Comparison of ENCODE assay signal across 24 mouse cellular contexts in the genomic region with DNA sequence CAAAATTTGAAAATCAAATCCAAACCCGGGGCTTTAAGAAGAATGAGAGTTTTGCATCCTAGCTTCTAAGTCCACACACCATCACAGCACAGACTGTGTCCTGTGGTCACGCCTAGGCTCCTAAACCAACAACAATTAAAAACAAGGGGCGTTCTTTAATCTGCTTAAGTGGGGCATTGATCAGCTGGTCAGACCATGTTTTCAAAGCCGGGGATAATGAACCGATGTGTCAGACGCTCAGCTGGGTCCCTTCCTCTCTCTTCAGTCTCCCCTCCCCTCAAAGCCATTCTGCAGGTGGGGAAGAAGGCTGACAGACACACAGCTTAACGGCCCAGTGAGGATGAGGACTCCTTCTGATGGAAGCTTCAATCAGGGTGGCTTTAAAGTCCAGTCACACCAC. TPM values are rescaled to one million over a fixed set of nuclear protein-coding genes. Genes with fewer than 3 reads are reported as not detected.
DNase-seq lines count a peak whose midpoint lies in the region; ATAC-seq lines count a peak whose summit lies in the region.
"Had no signal": no experiment of that assay in that cellular context is flagged by ENCODE, and none has a peak within 500 bp of the region (broad histone marks: within the 10 kb centered on the region; RNA-seq: fewer than 3 reads in every experiment).

No protein-coding gene starts in this region.

- peaks cover 11% of the 10 kb centered on the region for H3K4me1 ChIP-seq in hindbrain, embryonic 12.5 days
- H3K4me1 ChIP-seq in hindbrain, embryonic 14.5 days (replicated peaks; ENCODE audit: control insufficient read depth, insufficient read depth, low read length) = peaks cover 7% of the 10 kb centered on the region
- peaks cover 44% of the 10 kb centered on the region for H3K4me1 ChIP-seq in midbrain, embryonic 10.5 days
- peaks cover 8% of the 10 kb centered on the region for H3K4me1 ChIP-seq in midbrain, embryonic 15.5 days
- H3K4me1 ChIP-seq in limb, embryonic 13.5 days = peaks cover 41% of the 10 kb centered on the region

- H3K36me3 ChIP-seq in hindbrain, embryonic 12.5 days = no peaks in the 10 kb centered on the region
- no peaks in the 10 kb centered on the region for H3K36me3 ChIP-seq in hindbrain, embryonic 14.5 days (replicated peaks; ENCODE audit: control insufficient read depth, insufficient read depth)
- no peaks in the 10 kb centered on the region for H3K36me3 ChIP-seq in midbrain, embryonic 10.5 days
- H3K36me3 ChIP-seq in midbrain, embryonic 15.5 days (replicated peaks) = no peaks in the 10 kb centered on the region
- H3K36me3 ChIP-seq in limb, embryonic 13.5 days = no peaks in the 10 kb centered on the region
- H3K36me3 ChIP-seq: embryonic facial prominence, embryonic 13.5 days; forebrain, embryonic 12.5 days; heart, embryonic 15.5 days; hindbrain, embryonic 10.5 days had no signal

- 11% methylated on average over 7 of the region's 7 CpGs for WGBS in hindbrain, embryonic 12.5 days
- whole genome bisulfite sequencing in hindbrain, embryonic 14.5 days = 9% methylated on average over 7 of the region's 7 CpGs
- WGBS in midbrain, embryonic 10.5 days = 7% methylated on average over 7 of the region's 7 CpGs
- WGBS in midbrain, embryonic 15.5 days = 7% methylated on average over 7 of the region's 7 CpGs
- 17% methylated on average over 7 of the region's 7 CpGs for WGBS in limb, embryonic 13.5 days

- ATAC-seq in hindbrain, embryonic 12.5 days (ENCODE audit: low FRiP score) = peak; percentile 33; the same call in 1 of the 2 replicates
- ATAC-seq in hindbrain, embryonic 14.5 days (ENCODE audit: low FRiP score) = no peak
- no peak for ATAC-seq in midbrain, embryonic 15.5 days (replicated peaks)
- ATAC-seq in limb, embryonic 13.5 days (ENCODE audit: low FRiP score, low read depth) = no peak
- ATAC-seq: activated CD4-positive, CD25-positive, alpha-beta regulatory T cell, adult 4 months; forebrain, embryonic 16.5 days; Patski had no signal

- peaks cover 60% of the 10 kb centered on the region for H3K27me3 ChIP-seq in hindbrain, embryonic 12.5 days
- H3K27me3 ChIP-seq in hindbrain, embryonic 14.5 days (ENCODE audit: control insufficient read depth, insufficient read depth, low read length) = peaks cover 54% of the 10 kb centered on the region
- H3K27me3 ChIP-seq in midbrain, embryonic 10.5 days (ENCODE audit: low read depth, poor library complexity, severe bottlenecking) = peaks cover 99% of the 10 kb centered on the region
- H3K27me3 ChIP-seq in midbrain, embryonic 15.5 days (replicated peaks) = peaks cover 58% of the 10 kb centered on the region
- H3K27me3 ChIP-seq in limb, embryonic 13.5 days = peaks cover 73% of the 10 kb centered on the region

- H3K9ac ChIP-seq in hindbrain, embryonic 12.5 days = no peak overlapping the region
- H3K9ac ChIP-seq in hindbrain, embryonic 14.5 days = no peak overlapping the region
- H3K9ac ChIP-seq in midbrain, embryonic 15.5 days = no peak overlapping the region
- H3K9ac ChIP-seq in limb, embryonic 13.5 days = no peak overlapping the region
- H3K9ac ChIP-seq: forebrain, embryonic 12.5 days; heart, embryonic 15.5 days had no signal

- H3K4me3 ChIP-seq in hindbrain, embryonic 12.5 days = no peak overlapping the region
- H3K4me3 ChIP-seq in hindbrain, embryonic 14.5 days (replicated peaks; ENCODE audit: low read length) = no peak overlapping the region
- H3K4me3 ChIP-seq in midbrain, embryonic 10.5 days = no peak overlapping the region
- no peak overlapping the region for H3K4me3 ChIP-seq in midbrain, embryonic 15.5 days
- no peak overlapping the region for H3K4me3 ChIP-seq in limb, embryonic 13.5 days
- H3K4me3 ChIP-seq: embryonic facial prominence, embryonic 13.5 days; forebrain, embryonic 12.5 days; heart, embryonic 15.5 days; hindbrain, embryonic 10.5 days had no signal

- no peak for DNase-seq in hindbrain, embryonic 14.5 days (ENCODE audit: low spot score)
- peak; percentile 33 for DNase-seq in midbrain, embryonic 10.5 days (ENCODE audit: low spot score)
- DNase-seq in retina, embryonic 14.5 days (ENCODE audit: low spot score) = peak; percentile 48
- DNase-seq in heart, postnatal 14 days = no peak
- DNase-seq: adrenal gland, postnatal 14 days; cerebellum, adult 18-20 months; cerebellum, adult 9-11 months; cerebellum, postnatal 36 days; gastrocnemius, postnatal 10 days; heart, adult 18-20 months had no signal

- no peaks in the 10 kb centered on the region for H3K9me3 ChIP-seq in hindbrain, embryonic 12.5 days (replicated peaks)
- H3K9me3 ChIP-seq in hindbrain, embryonic 14.5 days (ENCODE audit: control insufficient read depth, low read length) = no peaks in the 10 kb centered on the region
- H3K9me3 ChIP-seq in midbrain, embryonic 10.5 days (replicated peaks) = no peaks in the 10 kb centered on the region
- H3K9me3 ChIP-seq in midbrain, embryonic 15.5 days = no peaks in the 10 kb centered on the region
- H3K9me3 ChIP-seq in limb, embryonic 13.5 days = no peaks in the 10 kb centered on the region
- H3K9me3 ChIP-seq: embryonic facial prominence, embryonic 13.5 days; forebrain, embryonic 12.5 days; heart, embryonic 15.5 days; hindbrain, embryonic 10.5 days had no signal

- intact Hi-C loops in heart, postnatal 14 days (cut with DNase I) = no loop called here

- H3K4me2 ChIP-seq in hindbrain, embryonic 12.5 days (replicated peaks) = no peak overlapping the region
- no peak overlapping the region for H3K4me2 ChIP-seq in hindbrain, embryonic 14.5 days (replicated peaks)
- H3K4me2 ChIP-seq in midbrain, embryonic 15.5 days = no peak overlapping the region
- H3K4me2 ChIP-seq in limb, embryonic 13.5 days (replicated peaks) = peak overlapping the region; percentile 19; the same call in 1 of the 2 replicates
- H3K4me2 ChIP-seq: forebrain, embryonic 12.5 days; heart, embryonic 11.5 days; heart, embryonic 15.5 days had no signal

- no peak overlapping the region for H3K27ac ChIP-seq in hindbrain, embryonic 12.5 days
- H3K27ac ChIP-seq in hindbrain, embryonic 14.5 days = no peak overlapping the region
- no peak overlapping the region for H3K27ac ChIP-seq in midbrain, embryonic 10.5 days (replicated peaks)
- no peak overlapping the region for H3K27ac ChIP-seq in midbrain, embryonic 15.5 days
- no peak overlapping the region for H3K27ac ChIP-seq in limb, embryonic 13.5 days
- H3K27ac ChIP-seq: embryonic facial prominence, embryonic 13.5 days; forebrain, embryonic 12.5 days; heart, embryonic 15.5 days; hindbrain, embryonic 10.5 days had no signal

RNA-seq across cellular contexts. Expression of a gene that starts 6.2 kb away (rescaled TPM):
- polyA plus RNA-seq in hindbrain, embryonic 12.5 days (2016; fragmentation: Nextera tagmentation; extraction: Ambion mirVana) = 1.5 and 1.8 TPM in 2 replicates
- polyA plus RNA-seq in hindbrain, embryonic 14.5 days (2014; fragmentation: Nextera tagmentation; extraction: Ambion mirVana) = not detected in 2 replicates
- polyA plus RNA-seq in midbrain, embryonic 10.5 days (2016; fragmentation: Nextera tagmentation; extraction: Ambion mirVana) = 0.24 and 0.27 TPM in 2 replicates
- polyA plus RNA-seq in midbrain, embryonic 15.5 days (2015; fragmentation: Nextera tagmentation; extraction: Ambion mirVana) = 0.13 and 0.26 TPM in 2 replicates
- polyA plus RNA-seq in limb, embryonic 13.5 days (2015; fragmentation: Nextera tagmentation; extraction: Ambion mirVana) = 15.7 and 17.7 TPM in 2 replicates
- total RNA-seq in heart, postnatal 14 days (2021) = not detected
- total RNA-seq: adrenal gland, adult 18-20 months; adrenal gland, postnatal 14 days; CH12.LX; heart, adult 18-20 months had no signal
- polyA plus RNA-seq: activated CD4-positive, CD25-positive, alpha-beta regulatory T cell, adult 4 months; forebrain, embryonic 16.5 days; frontal cortex, adult 2 months had no signal

Comparison
In these comparisons a context has a peak if more than half of its experiments do, and no peak if none do; other contexts are left out.
1. DNase-seq: peak in midbrain, embryonic 10.5 days (single experiment) and retina, embryonic 14.5 days (single experiment); none in hindbrain, embryonic 14.5 days (single experiment) and heart, postnatal 14 days (0 of 2).